Mouse (Mus musculus) right cerebral cortex, postnatal 4 days (tissue): ENCODE results near the gene Rasal1.

Experiments
- DNase-seq: peaks from one replicate; pipeline ENCODE4 v3.0.0-alpha.2; 2022

Rasal1 gene

DNA sequence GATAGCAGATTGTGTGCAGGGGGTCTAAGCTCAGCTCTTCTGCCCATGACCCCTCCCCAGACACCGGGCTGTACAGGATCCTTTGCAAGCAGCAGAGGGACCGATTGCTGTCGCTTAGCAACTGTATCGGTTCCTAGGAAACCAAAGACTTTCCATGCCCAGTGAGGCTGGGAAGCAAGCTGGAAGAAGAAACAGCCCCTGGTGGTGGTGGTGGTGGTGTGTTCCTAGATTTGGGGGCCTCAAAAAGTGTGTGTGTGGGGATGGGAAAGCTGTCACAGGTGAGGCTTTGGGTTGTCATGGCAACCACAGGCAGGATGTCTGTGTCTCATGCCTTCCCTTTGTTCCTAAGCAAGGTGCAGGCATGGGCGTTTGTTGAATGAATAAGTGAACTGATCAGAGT is 12.2 kb downstream of the Rasal1 start:
- peak; percentile 57 for DNase-seq

DNA sequence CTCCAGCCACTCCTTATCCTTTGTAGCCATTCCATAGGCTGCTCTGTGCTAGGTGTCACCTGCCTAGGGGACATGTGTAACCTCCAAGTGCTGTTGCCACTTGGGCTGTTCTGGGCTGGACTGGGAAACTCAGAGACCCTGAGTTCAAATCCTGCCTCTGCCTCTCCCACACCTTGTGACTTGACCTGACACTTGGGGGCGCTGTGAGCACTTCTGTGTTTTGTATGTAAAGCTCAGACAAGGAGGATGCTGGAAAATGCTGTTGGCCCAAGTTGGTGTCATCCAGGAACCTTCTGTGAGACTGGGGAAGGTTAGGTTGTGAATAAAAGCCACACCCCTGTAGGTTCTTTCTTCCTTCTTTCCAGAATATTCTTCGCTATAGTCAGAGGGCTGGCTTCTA is 16.3 kb downstream of the Rasal1 start:
- no peak for DNase-seq

GRCm38 (mm10) chr5:120668761-120669160 is 20.1 kb downstream of the Rasal1 start:
- no peak for DNase-seq

DNA sequence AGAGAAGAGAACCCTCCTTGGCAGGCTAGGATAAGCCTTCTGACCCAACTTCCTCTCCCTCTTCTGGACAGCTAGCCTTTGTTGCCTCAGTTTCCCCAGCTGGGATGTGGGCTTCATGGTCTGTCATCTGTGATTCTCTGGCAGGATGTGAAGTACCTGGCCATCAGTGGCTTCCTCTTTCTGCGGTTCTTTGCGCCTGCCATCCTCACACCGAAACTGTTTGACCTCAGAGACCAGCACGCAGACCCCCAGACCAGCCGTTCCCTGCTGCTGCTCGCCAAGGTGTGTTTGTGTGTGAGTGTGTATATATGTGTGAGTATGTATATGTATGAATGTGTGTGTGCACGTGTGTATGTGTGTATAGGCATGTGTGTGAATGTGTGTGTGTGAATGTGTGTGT is 21.5 kb downstream of the Rasal1 start:
- DNase-seq = no peak

- DNase-seq = no peak
These were observed 23.3 kb downstream of the Rasal1 start for GRCm38 (mm10) chr5:120671865-120672264.

DNA sequence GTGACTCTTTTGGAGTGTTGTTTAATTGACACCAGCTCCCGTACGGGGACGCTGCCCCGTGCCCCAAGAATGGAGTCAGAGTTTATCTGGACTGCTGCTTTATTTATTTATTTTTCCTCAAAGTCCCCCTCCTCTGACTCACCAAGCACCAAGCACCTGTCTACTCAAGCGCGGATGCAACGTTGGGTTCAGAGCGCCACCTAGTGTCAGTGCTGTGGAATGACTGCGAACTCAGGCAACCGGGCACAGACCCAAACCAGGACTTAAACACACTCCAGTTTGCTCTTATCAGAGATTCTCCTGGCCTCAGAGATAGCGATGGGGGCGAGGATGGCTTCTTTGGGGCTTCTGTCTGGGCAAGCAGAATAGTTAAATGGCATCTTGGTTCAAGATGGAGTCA is 25.0 kb downstream of the Rasal1 start:
- DNase-seq = peak; percentile 83

GRCm38 (mm10) chr5:120674229-120675145 is 25.9 kb downstream of the Rasal1 start:
- DNase-seq = peak; percentile 52

DNA sequence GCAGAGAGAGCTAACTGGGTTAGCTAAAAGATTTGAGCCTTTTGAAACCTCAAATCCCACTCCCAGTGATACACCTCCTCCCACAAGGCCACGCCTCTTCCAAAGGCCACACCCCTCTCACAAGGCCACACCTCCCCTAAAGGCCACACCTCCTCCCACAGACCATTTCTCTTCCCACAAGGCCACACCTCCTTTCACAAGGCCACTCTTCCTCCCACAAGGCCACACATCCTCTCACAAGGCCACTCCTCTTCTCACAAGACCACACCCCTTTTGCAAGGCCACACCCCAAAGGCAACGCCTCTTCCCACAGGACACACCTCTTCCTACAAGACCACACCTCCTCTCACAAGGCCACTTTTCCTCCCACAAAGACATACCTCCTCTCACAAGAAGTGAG is 28.9 kb downstream of the Rasal1 start:
- no peak for DNase-seq

DNA sequence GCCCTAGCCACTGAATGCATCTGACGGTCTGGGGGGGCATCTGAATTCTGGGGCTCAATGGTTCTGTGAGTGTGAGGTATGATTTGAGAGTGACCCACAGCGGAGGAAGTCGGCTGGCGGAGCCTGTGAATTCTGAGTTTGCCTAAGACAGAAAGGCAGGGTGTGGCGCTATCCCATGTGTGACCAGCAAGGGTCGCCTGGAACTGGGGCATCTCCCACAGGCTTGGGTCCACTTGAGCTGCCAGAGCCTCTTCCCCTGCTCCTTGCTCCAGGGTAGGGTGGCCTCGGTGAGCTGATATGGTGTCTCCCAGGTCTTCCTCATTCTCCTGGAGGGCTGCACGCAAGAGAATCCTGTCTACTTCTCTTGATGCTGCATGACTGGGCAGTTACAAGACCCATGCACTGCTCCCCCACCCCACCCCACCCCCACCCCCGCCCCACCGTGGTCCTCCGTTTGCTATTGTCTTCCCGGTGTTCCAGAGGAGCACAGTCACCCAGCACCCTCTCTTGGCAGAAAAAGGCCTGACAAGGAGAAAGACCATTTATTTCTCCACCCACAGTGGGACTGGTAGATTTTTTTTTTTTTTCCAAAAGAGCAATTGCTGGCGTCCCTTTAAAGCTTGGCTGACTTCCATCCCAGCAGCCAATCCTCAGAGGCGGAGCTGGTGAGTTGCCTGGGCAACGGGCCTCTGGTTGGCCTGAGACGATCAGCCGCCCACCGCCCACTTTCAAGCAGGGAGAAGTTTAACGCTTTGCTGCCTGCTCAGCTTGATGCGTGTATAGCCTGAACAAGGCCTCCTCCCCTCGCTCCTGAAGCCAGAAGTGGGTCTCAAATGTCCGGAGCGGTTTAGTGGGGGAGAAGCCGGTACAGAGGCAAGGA is 31.3 kb downstream of the Rasal1 start:
- DNase-seq = peak; percentile 91

GRCm38 (mm10) chr5:120680918-120681317 is 32.3 kb downstream of the Rasal1 start:
- DNase-seq = no peak

DNA sequence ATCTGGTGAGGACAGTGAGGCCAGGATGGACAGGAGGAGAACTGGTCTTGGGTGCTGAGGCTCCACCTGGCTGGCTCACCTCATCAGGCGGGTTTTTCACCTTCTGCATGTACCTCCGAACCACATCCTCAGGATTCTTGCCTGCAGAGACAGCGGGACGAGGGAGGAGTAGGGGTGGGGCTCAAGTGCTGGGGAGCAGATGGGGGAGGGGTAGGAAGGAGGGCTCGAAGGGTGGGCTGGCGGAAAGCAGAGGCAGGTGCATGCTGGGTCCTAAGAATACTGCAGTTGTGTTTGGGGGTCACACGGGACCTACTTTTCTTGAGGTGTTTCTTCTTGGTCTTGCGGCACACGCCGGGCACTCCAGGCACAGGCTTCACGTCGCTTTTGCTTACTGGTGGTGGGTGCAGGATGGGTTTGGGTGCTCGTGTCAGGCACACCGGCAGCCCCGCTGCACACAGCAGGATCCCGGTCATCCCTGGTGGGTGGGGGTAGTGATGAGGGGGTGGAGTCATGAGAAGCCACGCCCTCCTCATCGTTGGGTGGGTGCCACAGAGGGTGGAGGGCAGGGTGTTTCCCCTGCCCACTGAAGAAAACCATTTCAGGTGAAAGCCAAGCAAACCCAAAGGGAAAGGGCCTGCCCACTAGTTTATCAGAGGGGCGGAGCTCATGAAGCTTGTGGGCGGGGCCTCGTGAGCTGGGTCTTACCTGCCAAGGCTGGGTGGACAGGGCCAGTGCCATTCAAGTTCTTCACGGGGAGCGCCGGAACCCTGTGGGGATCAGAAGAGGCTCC is 34.6 kb downstream of the Rasal1 start:
- no peak for DNase-seq

- DNase-seq = no peak
These were observed 37.1 kb downstream of the Rasal1 start for GRCm38 (mm10) chr5:120685678-120686077.

GRCm38 (mm10) chr5:120686749-120687483 is 38.3 kb downstream of the Rasal1 start:
- DNase-seq = no peak

DNA sequence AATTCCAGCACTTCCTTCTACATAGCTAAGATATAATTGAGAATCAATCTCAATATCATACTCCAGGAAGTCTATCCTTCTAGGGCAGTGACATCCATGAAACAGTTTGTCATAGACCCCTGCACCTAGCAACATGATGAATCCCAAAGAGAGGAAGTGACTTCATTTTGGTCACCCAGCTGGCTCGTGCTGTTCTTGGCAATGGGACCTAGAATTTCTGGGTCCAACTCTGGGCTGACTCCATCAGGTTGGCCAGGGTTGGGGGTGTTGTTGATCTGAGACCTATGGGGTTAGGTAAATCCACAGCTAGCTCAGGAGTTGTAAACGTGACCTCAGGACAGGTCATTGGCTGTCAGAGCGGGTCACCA is 38.9 kb downstream of the Rasal1 start:
- DNase-seq = no peak

- DNase-seq = no peak
These were observed 39.3 kb downstream of the Rasal1 start for GRCm38 (mm10) chr5:120687897-120688296.

DNA sequence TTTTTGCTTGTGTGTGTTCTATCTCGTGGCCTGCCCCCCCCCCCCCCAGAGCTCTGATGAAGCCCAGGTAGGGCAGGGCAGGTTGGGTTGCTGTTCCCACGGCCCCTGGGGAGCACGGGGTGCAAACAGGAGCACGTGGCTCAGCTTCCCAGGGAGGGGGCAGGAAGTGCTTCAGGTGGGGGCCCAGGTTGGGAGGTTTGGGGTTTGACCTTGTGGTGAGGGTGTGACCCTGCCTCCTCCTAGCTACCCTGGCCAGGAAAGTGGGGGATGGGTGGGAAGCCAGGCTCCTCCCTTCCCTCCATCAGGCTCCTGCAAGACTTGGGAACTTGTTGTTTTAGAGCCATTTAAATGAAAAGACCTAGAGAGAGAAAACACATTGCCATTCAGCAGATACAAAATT is 39.8 kb downstream of the Rasal1 start:
- DNase-seq = no peak

DNA sequence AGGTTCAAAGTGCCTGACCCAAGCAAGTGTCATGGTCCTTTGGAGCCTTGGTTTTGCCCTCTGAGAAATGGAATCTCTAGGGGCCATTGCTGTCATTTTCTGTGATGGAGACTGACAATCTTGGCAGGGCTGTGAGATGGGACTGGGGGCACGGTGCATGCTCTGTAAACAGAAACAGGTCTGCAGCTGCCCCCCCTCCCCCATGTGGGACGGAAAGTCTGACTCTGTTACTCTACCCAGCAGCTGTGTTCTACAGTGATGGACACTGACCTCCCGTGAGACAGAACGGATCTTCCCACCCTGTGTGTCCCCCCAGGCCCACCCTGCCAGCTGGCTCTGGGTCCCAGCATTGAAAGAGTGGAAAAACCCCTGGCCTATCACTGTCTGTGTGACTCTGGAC is 41.8 kb downstream of the Rasal1 start:
- DNase-seq = no peak

- DNase-seq = no peak
These were observed 43.4 kb downstream of the Rasal1 start for GRCm38 (mm10) chr5:120692034-120692433.

DNA sequence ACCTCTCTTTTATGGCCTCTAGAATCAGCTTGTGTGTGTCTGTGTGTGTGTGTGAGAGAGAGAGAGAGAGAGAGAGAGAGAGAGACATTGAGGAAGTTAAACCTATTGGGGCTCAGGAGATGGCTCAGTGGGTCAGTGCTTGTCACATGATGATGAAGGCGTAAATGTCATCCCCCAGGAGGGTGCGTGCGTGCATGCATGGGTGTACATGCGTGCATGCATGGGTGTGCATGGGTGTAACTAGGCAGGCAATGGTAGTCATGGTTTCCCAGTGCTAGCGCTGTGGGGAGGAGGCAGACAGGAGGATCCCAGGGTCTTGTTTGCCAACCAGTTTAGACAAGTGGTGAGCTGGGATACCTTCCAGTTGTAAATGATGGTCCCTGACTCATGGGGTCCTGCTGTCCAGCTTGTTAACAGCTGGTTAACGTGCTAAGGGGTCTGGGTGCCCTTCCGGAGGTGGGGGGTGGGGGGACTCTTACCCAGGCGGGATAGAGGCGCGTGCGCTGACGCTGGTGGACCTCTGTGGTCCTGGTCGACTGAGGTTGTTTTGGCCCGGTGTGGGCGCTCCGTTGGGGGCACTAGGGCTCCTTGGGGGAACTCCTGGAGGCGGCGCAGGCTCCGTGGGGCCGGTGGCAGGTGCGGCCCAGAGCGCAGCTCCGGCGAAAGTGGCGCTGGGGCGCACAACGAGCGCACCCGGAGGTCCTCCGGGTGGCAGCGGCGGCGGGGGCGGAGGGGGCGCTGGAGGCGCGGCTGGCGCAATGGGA is 45.5 kb downstream of the Rasal1 start:
- no peak for DNase-seq

GRCm38 (mm10) chr5:120694695-120695074 is 46.1 kb downstream of the Rasal1 start:
- DNase-seq = no peak

- no peak for DNase-seq
These were observed 47.6 kb downstream of the Rasal1 start for GRCm38 (mm10) chr5:120696057-120696743.
